Mouse (Mus musculus): ENCODE results near the gene Arl11.
A peak's percentile ranks its signal among the peaks of the same experiment; 100 is the strongest.

DNA sequence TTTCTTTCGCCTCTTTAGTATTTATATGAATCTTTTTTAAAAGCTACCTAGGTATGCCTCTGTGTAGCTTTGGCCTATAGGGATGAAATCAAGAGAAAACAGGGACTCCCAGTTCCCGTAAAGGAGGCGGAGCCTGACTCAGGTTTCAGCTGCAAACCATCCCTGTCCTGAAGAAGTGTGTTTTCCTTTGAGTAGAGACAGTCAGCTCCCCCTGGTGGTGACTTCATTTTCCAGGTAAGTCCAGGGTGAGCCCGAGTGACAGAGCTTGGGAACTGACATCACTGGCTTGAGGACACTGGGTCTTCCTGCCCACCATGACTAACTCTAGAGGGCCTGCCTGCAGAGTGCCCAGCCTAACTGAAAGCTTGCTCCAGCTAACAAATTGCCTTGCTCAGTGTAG, 7.3 kb downstream of the Arl11 start:
- 0 out of 2 replicates have a peak, but pooled peaks have one; percentile 15 for TF ChIP-seq CTCF (IDR thresholded peaks at IDR 0.05; ENCODE audit: borderline replicate concordance, insufficient read depth, low read length)
- no peak for TF ChIP-seq POLR2A (IDR thresholded peaks at IDR 0.05; ENCODE audit: low read depth, low read length)
